Mouse (Mus musculus): ENCODE data around the gene Gcnt1. TPM values are rescaled to one million over a fixed set of nuclear protein-coding genes. Genes with fewer than 3 reads are reported as not detected.
A peak's percentile ranks its signal among the peaks of the same experiment; 100 is the strongest.

Gcnt1 gene
- polyA plus RNA-seq, 1 experiment, result 5.0 TPM

DNA sequence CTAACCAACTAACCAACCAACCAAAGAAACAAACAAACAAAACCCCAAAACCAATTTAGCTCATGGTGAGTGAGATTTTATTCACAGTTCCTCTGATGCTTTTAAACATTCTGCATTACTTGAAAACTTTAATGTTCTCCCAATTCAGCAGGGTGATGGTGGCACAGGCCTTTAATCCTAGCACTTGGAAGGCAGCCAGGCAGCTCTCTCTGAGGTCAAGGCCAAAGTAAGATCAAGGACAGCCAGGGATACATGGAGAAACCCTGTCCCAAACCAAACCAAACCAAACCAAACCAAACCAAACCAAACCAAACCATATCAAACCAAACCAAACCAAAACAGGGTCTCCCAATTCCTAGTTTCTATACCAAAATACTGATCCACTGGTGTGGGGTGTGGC lies 6.2 kb upstream of the Gcnt1 start:
- no peak for DNase-seq (ENCODE audit: low read depth, low spot score)

DNA sequence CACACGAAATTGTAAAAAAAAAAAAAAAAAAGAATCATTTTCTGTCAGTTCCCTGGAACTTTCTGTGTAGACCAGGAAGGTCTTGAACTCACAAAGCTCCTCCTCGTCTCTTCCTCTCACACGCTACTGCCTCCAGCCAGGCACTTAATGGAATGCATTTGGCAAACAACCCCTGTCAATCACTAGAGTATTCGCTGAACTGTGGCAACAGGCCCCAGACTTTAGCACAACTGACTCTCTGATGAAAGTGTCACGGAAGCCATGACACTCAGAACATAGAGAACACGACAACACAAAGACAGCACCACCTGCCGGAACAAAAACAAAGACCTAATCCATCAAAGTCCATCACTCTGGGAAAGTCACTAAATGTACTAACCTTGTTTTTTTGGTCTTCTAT lies 3.1 kb downstream of the Gcnt1 start:
- 74% methylated on average over 7 of the region's 7 CpGs for WGBS
- no peak for DNase-seq (ENCODE audit: low read depth, low spot score)

DNA sequence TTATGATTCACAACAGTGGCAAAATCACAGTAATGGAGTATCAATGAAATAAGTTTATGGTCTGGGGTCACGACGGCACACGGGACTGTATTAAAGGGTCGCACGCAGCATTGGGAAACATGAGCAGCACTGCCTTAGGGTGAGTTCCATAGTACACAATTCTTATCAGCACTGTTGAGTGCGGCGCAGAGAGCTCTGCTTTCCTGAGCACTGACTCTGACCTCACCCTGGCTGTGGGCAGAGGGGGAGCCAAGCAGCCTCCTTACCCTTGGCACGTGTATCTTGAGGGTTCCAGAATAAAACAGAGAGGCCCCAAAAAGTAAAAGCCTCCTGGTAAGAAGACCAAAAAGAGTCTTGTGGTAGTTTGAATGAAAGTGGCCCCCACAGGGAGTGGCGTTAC lies 4.1 kb downstream of the Gcnt1 start:
- no peak for DNase-seq (ENCODE audit: low read depth, low spot score)
- WGBS, result 83% methylated on average over 9 of the region's 9 CpGs

DNA sequence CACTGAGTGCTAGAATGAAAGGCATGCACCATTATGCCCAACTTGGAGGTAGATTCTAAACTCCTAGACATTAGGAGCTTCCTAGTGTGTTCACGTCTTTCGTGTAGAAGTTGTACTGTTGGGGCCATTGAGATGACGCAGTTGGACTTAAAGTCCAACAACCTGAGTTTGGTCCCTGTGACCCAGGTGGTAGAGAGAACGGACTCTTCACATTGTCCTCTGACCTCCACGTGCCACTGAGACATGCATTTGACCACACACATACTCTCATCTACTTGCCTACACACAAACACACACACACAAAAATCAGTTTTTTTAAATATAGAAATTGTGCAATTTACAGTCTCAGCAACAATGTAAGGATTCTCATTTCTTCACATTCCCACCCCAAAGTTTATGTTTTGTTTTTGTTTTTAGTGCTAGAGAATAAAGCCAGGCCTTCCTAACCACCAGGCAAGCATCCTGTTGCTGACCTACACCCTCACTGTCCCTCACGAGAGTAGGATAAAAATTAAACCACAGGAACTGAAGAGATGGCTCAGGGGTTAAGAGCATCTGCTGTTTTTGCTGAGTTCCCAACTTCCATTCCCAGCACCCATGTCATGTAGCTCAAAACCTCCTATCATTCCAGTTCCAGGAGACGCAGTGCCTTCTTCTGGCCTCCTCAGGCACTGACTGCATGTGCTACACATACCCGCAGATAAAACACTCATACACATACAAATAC lies 6.1 kb downstream of the Gcnt1 start:
- 92% methylated on average over 8 of the region's 8 CpGs for WGBS
- DNase-seq (ENCODE audit: low read depth, low spot score), result no peak

DNA sequence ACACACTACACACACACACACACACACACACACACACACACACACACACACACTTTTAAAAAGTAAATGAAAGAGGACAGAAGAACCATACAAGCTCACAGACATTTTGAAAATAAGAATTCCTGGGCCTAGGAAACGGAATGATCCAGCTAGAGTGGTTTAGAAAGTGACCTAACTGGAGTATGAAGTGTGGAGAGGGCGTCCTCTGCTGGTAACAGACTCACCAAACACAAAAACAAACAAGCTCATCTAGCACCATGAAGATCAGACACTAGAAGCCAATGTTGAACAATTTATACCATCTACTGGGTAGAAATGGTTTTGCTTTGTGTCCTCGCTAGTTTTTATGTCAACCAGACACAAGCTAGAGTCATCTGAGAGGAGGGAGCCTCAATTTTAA lies 7.9 kb downstream of the Gcnt1 start:
- DNase-seq (ENCODE audit: low read depth, low spot score), result no peak
- whole genome bisulfite sequencing, result 28% methylated on average over 3 of the region's 3 CpGs

DNA sequence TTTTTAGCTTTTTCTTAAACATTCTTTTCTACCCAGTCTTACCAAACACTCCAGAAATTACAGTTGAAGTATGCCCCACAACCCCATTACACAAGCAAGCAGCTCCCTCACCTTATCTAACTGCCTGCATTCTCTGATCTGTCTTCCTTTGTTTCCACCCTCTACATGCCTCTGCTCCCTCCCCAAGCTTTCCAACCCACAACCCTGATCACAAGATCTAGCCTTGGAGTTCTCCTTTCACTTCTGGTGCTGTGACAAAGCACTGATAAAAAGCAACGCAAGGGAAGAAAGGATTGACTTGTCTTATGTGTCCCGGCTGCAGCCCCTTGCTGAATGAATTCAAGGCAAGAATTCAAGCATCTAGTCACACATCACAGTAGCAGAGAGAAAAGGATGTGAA lies 11.5 kb downstream of the Gcnt1 start:
- DNase-seq (ENCODE audit: low read depth, low spot score), result no peak
- WGBS, result 83% methylated on average over 2 of the region's 2 CpGs

DNA sequence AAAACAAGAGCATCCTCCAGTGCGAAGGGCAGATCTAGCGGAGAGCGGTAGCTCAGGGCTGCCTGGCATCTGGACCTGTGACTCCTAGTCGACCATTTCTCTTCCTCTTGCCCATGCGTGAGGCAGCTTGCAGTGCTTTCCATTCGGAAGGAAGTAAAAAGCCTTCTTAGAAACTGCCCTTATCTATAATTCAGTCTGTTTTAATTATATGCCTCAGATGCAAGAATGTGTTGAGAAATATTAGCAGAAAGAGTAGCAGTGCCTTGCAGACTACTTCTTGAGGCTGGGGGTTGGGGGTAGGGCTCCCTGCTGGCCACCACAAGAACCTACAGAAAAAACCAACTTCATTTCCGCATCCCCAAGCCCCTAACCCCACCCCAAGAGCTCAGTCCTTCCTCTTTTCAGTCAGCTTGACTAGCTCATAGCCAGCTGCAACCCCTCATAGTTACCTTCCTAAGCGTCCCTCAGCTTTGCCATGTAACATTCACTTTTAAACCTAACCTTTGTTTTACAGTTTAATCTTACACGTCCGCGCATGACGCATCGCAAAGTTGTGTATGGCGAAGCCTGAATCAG lies 13.2 kb downstream of the Gcnt1 start:
- 80% methylated on average over 14 of the region's 14 CpGs for WGBS
- no peak for DNase-seq (ENCODE audit: low read depth, low spot score)

DNA sequence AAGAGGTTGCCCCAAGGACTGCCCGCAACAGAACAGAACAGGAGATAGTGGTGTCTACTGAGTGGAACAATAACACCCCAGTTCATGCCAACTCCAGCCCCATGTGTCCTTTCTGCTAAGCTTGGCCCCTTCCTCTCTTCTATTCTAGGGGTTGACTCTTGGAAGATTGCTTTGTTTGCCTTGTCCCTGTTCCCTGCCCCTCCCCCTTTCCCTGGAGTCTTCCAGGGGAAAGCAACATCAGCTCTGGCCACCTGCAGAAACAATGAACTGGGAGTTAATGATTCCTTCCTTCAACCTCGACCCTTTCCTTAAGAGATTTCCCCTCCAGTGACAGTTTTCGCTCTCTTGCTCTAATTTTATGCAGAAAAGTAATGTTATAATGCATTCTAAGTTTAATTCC lies 15.3 kb downstream of the Gcnt1 start:
- DNase-seq (ENCODE audit: low read depth, low spot score), result no peak
- 65% methylated on average over 3 of the region's 3 CpGs for WGBS

DNA sequence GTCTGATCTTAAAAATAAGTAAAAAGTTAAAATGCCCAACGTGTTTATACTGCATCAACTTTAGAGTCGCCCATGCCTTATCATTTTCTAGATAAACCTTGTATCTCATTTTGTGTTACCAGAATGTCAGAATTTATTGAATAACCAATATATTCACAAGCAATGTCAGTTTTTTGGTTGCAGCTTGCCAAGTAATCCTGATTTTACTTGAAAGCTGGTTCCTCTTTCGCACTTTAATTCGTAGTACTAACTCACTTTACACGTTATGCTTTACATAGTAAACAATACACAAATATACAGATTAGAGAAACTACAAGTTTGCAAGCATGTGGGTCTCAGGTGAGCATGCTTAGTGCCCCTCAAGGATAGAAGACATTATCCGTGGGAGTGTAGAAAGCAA lies 15.7 kb downstream of the Gcnt1 start:
- DNase-seq (ENCODE audit: low read depth, low spot score), result no peak
- WGBS, result 63% methylated on average over 6 of the region's 6 CpGs

DNA sequence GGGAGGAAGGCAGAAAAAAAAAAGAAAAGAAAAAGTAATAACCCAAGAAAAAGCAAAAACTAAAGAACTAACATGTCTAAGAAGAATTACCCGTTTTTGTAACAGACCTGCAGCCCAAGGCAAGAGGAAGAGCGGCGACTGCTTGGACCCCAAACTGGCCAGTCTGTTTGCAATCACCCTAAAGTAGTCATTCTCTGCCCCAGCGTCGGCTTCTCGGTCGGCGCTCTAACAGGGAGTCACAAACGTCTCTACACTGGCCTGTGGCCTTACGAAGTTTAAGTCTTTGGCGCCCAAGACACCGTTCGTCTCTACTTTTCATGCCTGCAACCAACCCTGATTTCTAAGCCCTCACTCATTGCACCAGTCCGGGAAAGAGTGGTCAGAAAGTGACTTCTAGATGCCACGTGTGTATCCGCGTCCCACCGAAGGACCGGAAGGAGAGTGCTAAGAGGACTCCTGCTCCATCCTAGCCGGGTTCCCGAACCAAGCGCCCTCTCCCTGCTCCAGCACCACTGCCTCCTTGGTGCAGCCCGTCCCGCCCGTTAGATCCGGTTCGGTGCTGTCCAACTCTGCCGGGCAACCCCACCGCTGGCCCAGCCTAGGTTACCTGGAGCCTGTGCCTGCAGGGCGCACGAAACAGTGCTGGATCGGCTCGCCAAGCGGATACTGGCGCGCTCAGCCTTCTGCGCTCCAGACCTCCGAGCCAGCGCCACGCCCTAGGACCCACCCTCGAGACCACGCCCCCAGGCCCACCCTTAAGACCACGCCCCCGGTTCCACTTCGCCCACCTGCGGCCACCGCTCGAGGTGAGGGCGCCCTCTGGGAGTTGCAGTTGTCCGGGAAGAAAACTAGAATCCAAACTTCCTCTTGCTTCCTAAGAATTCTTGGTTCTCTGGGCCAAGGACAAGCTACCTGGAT lies 16.4 kb downstream of the Gcnt1 start:
- WGBS, result 3% methylated on average over 50 of the region's 50 CpGs
- DNase-seq (ENCODE audit: low read depth, low spot score), result peak; percentile 19

DNA sequence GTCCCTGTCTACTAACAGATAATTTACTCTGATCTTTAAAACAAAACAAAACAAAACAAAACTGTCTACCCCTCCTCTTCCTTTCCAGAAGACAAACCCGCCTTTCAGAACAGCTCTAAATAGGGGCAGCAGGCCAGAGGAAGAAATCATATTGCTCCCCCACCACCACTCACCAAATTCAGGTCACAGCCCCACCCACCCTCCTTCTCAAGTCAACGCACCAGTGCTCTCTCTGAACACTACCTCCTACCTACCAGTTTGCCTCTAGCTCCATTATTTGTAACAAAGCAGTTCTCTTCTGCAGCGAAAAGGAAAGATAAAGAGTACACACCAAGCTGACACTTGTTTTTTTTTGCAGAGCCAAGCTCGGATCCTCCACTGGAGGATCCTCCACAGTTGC lies 17.3 kb downstream of the Gcnt1 start:
- DNase-seq (ENCODE audit: low read depth, low spot score), result no peak
- 48% methylated on average over 4 of the region's 4 CpGs for WGBS

DNA sequence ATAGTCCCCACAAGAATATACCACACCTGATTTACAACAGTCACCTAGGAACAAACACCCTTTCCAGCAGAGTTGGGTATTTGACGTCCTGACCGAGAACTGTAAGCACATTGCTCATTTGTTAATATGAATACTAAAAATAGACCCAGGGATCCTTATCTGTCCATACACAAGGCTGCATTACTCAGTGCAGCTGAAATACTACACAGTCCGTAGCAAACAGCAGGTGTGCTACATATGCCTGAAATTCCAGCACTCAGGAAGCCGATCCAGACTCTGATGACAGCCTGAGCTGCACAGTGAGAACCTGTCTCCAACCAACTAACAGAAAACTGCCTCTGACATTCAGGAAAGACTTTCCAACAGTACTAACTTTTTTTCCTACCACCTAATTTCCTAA lies 17.8 kb downstream of the Gcnt1 start:
- 48% methylated on average over 4 of the region's 4 CpGs for WGBS
- no peak for DNase-seq (ENCODE audit: low read depth, low spot score)

DNA sequence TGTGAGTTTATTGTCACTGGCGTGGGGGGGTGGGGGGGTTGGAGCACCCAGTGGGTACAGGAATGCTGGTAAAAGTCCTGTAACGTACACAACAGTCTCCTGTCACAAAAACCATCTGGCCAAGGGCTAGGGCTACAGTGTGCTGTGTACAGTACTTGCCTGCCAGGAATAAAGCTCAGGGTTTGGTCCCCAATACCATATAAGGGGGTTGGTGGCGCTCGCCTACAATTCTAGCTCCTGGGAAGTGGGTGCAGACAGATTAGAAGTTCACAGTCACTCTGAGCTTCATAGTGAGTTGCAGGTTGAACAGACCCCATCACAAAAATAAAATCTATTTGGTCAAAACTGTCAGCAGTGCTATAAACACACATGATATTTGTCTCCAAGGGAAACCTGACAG lies 18.3 kb downstream of the Gcnt1 start:
- DNase-seq (ENCODE audit: low read depth, low spot score), result no peak
- 61% methylated on average over 4 of the region's 4 CpGs for WGBS

DNA sequence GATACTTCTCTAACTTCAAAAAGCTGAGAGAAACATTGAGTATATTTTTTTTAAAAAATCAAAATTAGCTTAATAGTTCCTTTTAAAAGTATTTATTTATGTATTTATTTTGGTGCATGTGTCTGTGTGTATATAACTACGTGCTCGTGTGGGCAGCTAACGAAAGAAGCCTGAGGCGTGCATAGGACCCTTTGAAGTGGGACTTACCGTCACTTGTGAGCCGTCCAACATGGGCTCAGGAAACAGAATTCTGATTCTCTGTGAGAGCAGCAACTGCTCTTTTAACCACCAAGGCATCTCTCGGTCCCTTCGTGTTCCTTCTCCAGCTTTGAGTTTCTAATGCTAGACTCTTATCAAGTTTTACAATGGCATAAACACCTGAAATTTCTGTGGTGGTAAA lies 18.9 kb downstream of the Gcnt1 start:
- 84% methylated on average over 8 of the region's 8 CpGs for WGBS
- DNase-seq (ENCODE audit: low read depth, low spot score), result no peak

DNA sequence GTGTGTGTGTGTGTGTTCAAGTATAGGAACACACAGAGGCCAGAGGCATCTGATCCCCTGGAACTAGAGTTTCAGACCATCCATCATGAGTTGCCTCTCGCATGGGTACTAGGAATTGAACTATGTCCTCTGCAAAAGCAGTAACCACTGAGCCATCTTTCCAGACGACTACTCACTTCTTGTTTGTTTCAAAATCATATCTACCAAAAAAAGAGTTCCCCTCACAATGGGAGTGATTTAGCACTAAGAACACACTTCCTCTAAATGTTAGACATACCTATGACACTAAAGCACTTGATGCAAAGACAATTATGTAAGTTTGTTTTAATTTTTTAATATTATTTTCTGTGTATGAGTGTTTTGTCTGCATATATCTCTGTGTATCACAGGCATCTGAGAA lies 24.8 kb downstream of the Gcnt1 start:
- 79% methylated on average over 2 of the region's 2 CpGs for WGBS
- DNase-seq (ENCODE audit: low read depth, low spot score), result no peak

DNA sequence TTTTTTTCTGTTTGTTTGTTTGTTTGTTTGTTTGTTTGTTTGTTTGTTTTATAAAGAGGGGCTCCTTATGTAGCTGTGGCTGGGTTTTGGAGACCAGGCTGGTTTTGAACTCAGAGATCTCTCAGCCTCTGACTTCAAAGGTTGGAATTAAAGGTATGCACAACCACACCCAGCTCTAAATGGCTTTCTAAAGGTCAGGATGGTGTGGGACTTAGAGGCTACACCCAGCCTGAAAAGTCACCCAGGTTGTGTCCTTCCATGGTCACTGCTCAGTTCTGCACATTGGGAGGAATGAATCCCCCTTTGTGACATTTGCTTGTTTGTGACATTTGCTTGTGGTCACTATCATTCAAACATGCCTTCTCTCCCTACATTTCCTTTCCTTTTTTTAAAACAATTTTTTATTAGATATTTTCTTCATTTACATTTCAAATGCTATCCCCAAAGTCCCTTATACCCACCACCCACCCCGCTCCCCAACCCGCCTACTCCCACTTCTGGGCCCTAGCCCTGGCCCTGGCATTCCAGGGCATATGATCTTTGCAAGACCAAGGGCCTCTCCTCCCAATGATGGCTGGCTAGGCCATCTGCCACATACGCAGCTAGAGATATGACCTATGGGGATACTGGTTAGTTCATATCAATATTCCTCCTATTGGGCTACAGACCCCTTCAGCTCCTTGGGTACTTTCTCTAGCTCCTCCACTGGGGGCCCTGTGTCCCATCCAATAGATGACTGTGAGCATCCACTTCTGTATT lies 25.7 kb downstream of the Gcnt1 start:
- 94% methylated on average over 3 of the region's 3 CpGs for WGBS
- DNase-seq (ENCODE audit: low read depth, low spot score), result no peak

DNA sequence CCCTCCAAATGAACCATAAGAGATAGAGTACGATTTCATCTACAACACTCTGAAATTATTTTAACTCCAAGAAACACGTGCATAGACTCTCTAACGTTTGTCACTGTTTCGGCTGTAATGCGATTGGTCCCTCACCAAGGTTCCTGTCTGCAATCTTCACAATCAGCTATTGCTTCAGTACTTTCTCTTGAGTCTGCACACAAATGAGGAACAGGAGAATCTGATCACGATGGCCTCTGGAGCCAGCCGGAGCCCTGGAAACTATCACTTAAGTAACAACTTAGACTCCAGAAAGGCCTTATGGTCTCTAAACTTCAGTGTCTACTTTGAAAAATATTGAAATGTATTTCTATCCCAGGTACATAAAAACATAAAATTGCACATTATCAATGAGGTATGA lies 27.8 kb downstream of the Gcnt1 start:
- WGBS, result 85% methylated on average over 7 of the region's 7 CpGs
- no peak for DNase-seq (ENCODE audit: low read depth, low spot score)

DNA sequence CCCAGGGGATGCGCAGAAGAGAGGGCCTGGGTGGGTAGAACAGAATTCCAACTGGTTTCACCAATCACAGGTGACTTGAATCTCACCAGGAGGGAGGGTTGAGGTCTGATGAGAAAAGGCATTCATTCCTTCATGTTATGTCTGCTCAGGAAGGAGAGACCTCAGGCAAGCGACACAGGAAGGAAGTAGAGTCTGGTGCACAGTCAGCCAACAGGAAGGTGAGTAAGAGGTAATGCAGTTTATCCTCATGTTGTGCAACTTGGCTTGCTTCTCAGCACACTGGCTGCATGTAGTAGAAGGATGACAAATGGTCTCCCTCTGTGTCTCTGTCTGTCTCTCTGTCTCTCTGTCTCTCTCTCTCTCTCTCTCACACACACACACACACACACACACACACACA lies 33.1 kb downstream of the Gcnt1 start:
- DNase-seq (ENCODE audit: low read depth, low spot score), result no peak
- WGBS, result 85% methylated on average over 2 of the region's 2 CpGs

DNA sequence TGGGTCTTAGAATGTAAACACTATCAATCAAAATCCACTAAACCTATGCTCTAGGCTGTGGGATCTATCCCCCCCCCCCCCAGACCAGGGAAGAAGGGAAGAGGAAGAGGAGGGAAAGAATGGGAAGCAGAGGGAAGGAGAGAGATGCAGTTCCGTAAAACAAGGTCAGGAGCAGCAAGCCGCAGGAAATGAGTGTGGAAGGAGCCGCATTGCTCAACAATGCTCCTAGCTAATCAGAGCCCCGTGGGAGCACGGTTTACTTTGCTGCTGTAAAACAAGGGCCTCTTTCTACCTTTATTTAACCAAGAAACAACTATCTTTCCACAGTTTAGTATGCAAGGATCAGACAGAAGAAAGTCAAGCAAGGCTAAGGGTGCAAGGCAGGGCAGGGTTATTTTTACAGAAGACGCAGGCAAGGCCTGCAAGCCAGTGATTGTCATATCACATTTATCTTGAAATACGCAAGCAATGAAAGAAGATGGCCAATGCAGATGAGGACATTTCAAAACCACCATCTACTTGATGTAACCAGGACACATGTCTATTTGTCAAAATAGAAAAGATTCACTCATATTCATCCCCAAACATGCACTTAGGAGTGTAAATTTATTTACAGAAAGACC lies 35.5 kb downstream of the Gcnt1 start:
- 44% methylated on average over 7 of the region's 7 CpGs for WGBS
- DNase-seq (ENCODE audit: low read depth, low spot score), result no peak

DNA sequence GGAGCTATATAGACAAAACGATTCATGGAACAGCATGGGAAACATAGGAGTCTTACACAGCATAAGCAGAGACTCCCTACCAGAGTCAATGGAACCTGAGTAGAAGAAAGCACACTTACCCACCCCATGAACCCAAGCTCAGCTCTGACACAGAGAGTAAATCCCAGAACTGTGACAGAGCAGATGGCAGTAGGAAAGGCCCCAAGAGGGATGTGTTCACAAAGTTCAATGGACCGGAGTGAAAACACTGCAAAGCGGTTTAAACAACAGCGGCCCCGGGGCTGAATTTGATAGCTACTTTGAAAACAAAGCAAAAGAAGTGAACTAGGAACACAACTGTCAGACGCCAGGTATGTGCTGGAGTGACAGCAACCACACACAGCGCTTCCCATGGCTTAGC lies 36.0 kb downstream of the Gcnt1 start:
- 71% methylated on average over 7 of the region's 7 CpGs for WGBS
- DNase-seq (ENCODE audit: low read depth, low spot score), result no peak

Data from large intestine, adult 2 months (tissue).